Mouse (Mus musculus) liver, embryonic 12.5 days (tissue): Measurements from ENCODE around the gene Elmo1. TPM values are rescaled to one million over a fixed set of nuclear protein-coding genes. Genes with fewer than 3 reads are reported as not detected.

Source experiments
- ATAC-seq: fragments of 200-750 bp; cut with Nextera tagmentation; 2 replicates; pipeline ENCODE4 v1.8.0; 2017; ENCODE audit warnings: moderate number of reproducible peaks, mild to moderate bottlenecking, moderate library complexity
- H3K27ac ChIP-seq: fragments of 300-500 bp; sonication (generic); 2 replicates; pipeline ENCODE4 v1.5.1; 2016; ENCODE audit warnings: mild to moderate bottlenecking
- H3K27me3 ChIP-seq: fragments of 300-500 bp; sonication (generic); replicated peaks from 2 replicates; pipeline ENCODE4 v1.6.1; 2016; ENCODE audit warnings: mild to moderate bottlenecking, moderate library complexity
- H3K36me3 ChIP-seq: fragments of 300-500 bp; sonication (generic); 2 replicates; pipeline ENCODE4 v1.6.1; 2016; ENCODE audit warnings: mild to moderate bottlenecking, moderate library complexity
- H3K4me1 ChIP-seq: fragments of 300-500 bp; sonication (generic); 2 replicates; pipeline ENCODE4 v1.6.1; 2016
- H3K4me2 ChIP-seq: fragments of 300-500 bp; sonication (generic); 2 replicates; pipeline ENCODE4 v1.6.1; 2016; ENCODE audit warnings: mild to moderate bottlenecking, moderate library complexity
- H3K4me3 ChIP-seq: fragments of 300-500 bp; sonication (generic); 2 replicates; pipeline ENCODE4 v1.5.1; 2016; ENCODE audit warnings: mild to moderate bottlenecking, moderate library complexity
- H3K9ac ChIP-seq: fragments of 300-500 bp; sonication (generic); 2 replicates; pipeline ENCODE4 v1.6.1; 2016; ENCODE audit warnings: mild to moderate bottlenecking, moderate library complexity
- H3K9me3 ChIP-seq: fragments of 300-500 bp; sonication (generic); replicated peaks from 2 replicates; pipeline ENCODE4 v1.6.1; 2016; ENCODE audit warnings: mild to moderate bottlenecking, moderate library complexity
- WGBS: fragments of 180-500 bp; shearing (Covaris S2); methylation state at CpG from one replicate; pipeline ENCODE4 v1.1.7; 2016; ENCODE audit not compliant: insufficient replicate concordance; 5-methylcytosine and 5-hydroxymethylcytosine counted together
- polyA plus RNA-seq: library from polyadenylated mRNA; unstranded; fragments of >200 nt; fragmentation: Nextera tagmentation; extraction: Ambion mirVana; gene quantifications from 2 replicates; pipeline ENCODE4 v1.2.1, GENCODE M21; 2016

Gene Elmo1
- polyA plus RNA-seq, 1 experiment from 2014 or later = 6.2 TPM

GRCm38 (mm10) chr13:20270148-20270547 is 179.8 kb downstream of the Elmo1 start:
- H3K4me1 ChIP-seq = no peaks in the 10 kb centered on the region
- no peak overlapping the region for H3K4me3 ChIP-seq
- no peaks in the 10 kb centered on the region for H3K9me3 ChIP-seq
- H3K4me2 ChIP-seq = no peak overlapping the region
- no peaks in the 10 kb centered on the region for H3K36me3 ChIP-seq
- no peak overlapping the region for H3K27ac ChIP-seq
- WGBS = 64% methylated on average over 6 of the region's 6 CpGs
- ATAC-seq = no peak
- no peak overlapping the region for H3K9ac ChIP-seq
- H3K27me3 ChIP-seq = no peaks in the 10 kb centered on the region

DNA sequence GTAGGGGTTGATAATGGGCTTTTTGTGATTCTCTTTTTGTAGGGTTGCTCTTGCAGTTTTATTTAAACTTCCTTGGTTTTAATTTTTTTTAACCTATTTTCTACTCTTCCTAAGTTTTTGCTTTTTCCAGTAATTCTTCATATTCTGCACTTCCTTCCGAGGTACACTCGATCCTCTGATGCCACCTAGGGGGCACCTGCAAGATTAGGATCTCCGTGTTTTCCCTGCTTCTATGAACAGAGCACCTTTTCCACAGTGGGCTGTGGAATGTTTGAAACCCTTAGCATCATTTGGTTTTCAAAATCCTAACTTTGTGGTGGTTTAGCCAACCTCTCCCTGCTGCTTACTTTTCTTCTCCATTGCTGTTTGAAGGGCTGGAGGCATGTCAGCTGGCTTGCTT is 181.4 kb downstream of the Elmo1 start:
- no peaks in the 10 kb centered on the region for H3K9me3 ChIP-seq
- H3K4me1 ChIP-seq = no peaks in the 10 kb centered on the region
- no peak overlapping the region for H3K9ac ChIP-seq
- no peak for ATAC-seq
- H3K4me2 ChIP-seq = no peak overlapping the region
- no peak overlapping the region for H3K4me3 ChIP-seq
- H3K27ac ChIP-seq = no peak overlapping the region
- no peaks in the 10 kb centered on the region for H3K36me3 ChIP-seq
- H3K27me3 ChIP-seq = no peaks in the 10 kb centered on the region
- 65% methylated on average over 3 of the region's 3 CpGs for WGBS

GRCm38 (mm10) chr13:20272562-20272961 is 182.2 kb downstream of the Elmo1 start:
- no peak overlapping the region for H3K9ac ChIP-seq
- no peaks in the 10 kb centered on the region for H3K27me3 ChIP-seq
- no peak overlapping the region for H3K4me3 ChIP-seq
- no peak for ATAC-seq
- H3K9me3 ChIP-seq = no peaks in the 10 kb centered on the region
- H3K4me2 ChIP-seq = no peak overlapping the region
- WGBS = 49% methylated on average over 6 of the region's 6 CpGs
- H3K4me1 ChIP-seq = no peaks in the 10 kb centered on the region
- no peaks in the 10 kb centered on the region for H3K36me3 ChIP-seq
- H3K27ac ChIP-seq = no peak overlapping the region

GRCm38 (mm10) chr13:20279889-20280288 is 189.5 kb downstream of the Elmo1 start:
- H3K9ac ChIP-seq = no peak overlapping the region
- no peaks in the 10 kb centered on the region for H3K36me3 ChIP-seq
- H3K27ac ChIP-seq = no peak overlapping the region
- H3K27me3 ChIP-seq = no peaks in the 10 kb centered on the region
- H3K4me3 ChIP-seq = no peak overlapping the region
- H3K4me2 ChIP-seq = no peak overlapping the region
- WGBS = 81% methylated on average over 2 of the region's 2 CpGs
- H3K9me3 ChIP-seq = no peaks in the 10 kb centered on the region
- ATAC-seq = no peak
- no peaks in the 10 kb centered on the region for H3K4me1 ChIP-seq

DNA sequence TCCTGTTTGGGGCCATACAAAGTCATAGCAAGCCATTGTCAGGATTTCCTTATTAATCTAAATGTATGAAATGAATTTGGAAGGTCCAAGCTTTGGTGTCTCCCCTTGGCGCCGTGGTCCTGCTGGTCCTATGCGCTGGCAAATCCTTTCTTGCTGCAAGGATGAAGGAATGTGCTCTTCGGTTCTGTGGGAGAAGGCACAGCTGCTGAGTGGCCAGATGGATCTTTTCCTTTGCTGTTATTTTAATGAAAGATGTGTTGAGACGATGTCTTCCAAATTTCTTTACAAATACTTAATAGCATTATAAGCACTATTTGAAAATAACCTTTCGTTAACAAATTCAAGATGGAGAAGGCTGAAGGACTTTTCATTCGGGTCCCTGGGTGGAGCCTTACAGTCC is 193.5 kb downstream of the Elmo1 start:
- no peak overlapping the region for H3K4me3 ChIP-seq
- no peak for ATAC-seq
- WGBS = 71% methylated on average over 7 of the region's 7 CpGs
- no peak overlapping the region for H3K9ac ChIP-seq
- no peak overlapping the region for H3K27ac ChIP-seq
- H3K4me1 ChIP-seq = no peaks in the 10 kb centered on the region
- no peaks in the 10 kb centered on the region for H3K9me3 ChIP-seq
- H3K36me3 ChIP-seq = no peaks in the 10 kb centered on the region
- H3K27me3 ChIP-seq = no peaks in the 10 kb centered on the region
- no peak overlapping the region for H3K4me2 ChIP-seq

- H3K4me2 ChIP-seq = no peak overlapping the region
- H3K9ac ChIP-seq = no peak overlapping the region
- H3K9me3 ChIP-seq = no peaks in the 10 kb centered on the region
- H3K27ac ChIP-seq = no peak overlapping the region
- H3K4me3 ChIP-seq = no peak overlapping the region
- H3K4me1 ChIP-seq = no peaks in the 10 kb centered on the region
- 66% methylated on average over 6 of the region's 6 CpGs for WGBS
- H3K27me3 ChIP-seq = no peaks in the 10 kb centered on the region
- no peak for ATAC-seq
- no peaks in the 10 kb centered on the region for H3K36me3 ChIP-seq
These were observed 196.3 kb downstream of the Elmo1 start for GRCm38 (mm10) chr13:20286680-20287079.

DNA sequence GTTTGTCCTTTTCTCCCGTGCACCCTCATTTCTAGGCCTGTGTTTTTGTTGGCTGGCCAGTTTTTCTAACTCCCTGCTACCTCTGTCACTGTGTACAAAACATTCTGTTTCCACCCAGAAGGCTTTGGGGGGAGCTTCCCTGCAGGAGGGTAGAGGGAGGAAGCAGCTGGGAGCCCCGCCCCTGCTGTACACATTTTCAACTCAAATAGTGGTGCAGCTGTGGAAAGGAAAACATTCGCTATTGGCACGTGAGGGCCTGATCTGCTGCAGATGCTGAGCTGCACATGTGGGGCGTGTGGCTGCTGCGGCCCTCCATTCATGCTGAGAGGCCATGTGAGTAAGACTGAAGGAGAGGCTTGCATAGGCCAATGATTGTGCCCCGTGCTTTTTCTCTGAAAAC is 198.0 kb downstream of the Elmo1 start:
- Histone ChIP-seq H3K4me1 (no peaks in the 10 kb centered on the region), H3K9ac (no peak overlapping the region), H3K36me3 (no peaks in the 10 kb centered on the region), H3K27me3 (no peaks in the 10 kb centered on the region), H3K9me3 (no peaks in the 10 kb centered on the region), H3K4me3 (no peak overlapping the region), H3K4me2 (no peak overlapping the region), H3K27ac (no peak overlapping the region)
- ATAC-seq = no peak
- WGBS = 66% methylated on average over 7 of the region's 7 CpGs

DNA sequence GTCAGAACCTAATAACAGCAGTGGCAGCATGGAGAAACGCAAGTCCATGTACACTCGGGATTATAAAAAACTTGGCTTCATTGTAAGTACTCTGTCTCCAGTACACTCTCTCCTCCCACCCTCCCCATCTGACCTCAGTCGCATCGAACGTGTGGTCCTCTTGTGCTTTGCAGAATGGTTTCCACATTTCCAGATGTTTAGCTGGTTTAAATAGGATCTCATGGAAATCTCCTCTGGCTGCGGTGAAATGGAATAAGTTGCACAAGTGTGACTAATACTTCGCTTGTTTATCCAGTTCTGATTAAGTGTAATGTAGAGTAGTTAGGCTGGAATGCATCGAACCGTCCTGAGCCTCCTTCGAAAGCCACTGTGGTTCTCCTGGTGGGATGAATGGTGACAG is 200.0 kb downstream of the Elmo1 start:
- H3K9ac ChIP-seq = no peak overlapping the region
- H3K36me3 ChIP-seq = no peaks in the 10 kb centered on the region
- WGBS = 80% methylated on average over 10 of the region's 10 CpGs
- no peaks in the 10 kb centered on the region for H3K4me1 ChIP-seq
- no peak overlapping the region for H3K27ac ChIP-seq
- no peak for ATAC-seq
- H3K4me3 ChIP-seq = no peak overlapping the region
- no peaks in the 10 kb centered on the region for H3K9me3 ChIP-seq
- H3K27me3 ChIP-seq = no peaks in the 10 kb centered on the region
- no peak overlapping the region for H3K4me2 ChIP-seq

DNA sequence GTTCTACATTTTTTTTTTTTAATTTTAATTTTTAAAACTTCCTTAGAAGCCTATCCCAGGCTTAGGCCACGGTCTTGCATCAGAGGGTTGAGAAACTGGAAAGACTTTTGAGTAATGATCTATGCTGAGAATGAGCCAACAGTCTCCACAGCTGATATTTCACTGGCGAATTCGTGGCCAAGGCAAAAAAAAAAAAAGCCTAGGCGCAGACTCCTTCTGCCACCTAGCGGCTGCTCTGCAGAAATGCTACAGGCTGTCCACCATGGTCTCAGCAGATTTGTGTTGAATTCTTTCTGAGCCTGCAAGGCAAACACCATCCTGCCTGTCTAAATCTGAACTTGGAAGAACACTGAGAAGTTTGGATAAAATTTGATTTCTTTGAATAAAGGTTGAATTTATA is 202.0 kb downstream of the Elmo1 start:
- no peaks in the 10 kb centered on the region for H3K27me3 ChIP-seq
- H3K9ac ChIP-seq = no peak overlapping the region
- no peaks in the 10 kb centered on the region for H3K4me1 ChIP-seq
- H3K4me3 ChIP-seq = no peak overlapping the region
- no peak for ATAC-seq
- H3K36me3 ChIP-seq = no peaks in the 10 kb centered on the region
- no peak overlapping the region for H3K27ac ChIP-seq
- H3K9me3 ChIP-seq = no peaks in the 10 kb centered on the region
- H3K4me2 ChIP-seq = no peak overlapping the region
- 2% methylated on average over 5 of the region's 5 CpGs for WGBS

DNA sequence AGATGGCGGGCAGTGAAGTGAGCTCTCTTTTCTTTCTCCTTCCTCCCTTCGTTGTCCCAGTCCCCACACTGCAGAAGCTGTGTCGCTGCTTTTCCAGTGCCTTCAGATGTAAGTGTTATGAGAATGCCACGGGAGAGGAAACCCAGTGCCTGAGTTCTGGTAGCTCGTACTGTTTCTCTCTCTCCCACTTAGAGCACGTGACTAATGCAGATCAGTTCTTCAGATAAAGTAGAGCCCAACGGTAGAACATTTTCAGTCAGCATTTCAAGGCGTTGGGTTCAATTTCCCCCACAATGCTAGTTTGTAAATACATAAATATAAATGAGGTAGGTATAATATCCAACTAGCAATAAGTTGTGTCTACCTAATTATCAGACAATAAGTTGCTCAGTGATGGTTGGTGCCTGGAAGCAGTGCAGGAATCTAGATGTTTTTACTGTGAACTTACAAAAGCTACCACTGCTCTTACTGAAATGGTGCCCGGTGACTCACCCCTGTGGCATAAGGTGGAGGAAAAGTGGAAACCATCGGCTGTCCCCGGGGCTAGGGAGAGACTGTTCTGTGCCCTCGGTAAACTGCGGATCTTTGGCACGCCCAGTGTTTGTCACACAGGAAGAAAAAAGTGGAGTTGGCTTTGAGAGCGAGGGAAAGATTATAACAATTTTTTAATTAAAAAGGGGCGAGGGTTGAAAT is 205.0 kb downstream of the Elmo1 start:
- no peaks in the 10 kb centered on the region for H3K9me3 ChIP-seq
- H3K9ac ChIP-seq = no peak overlapping the region
- H3K4me3 ChIP-seq = no peak overlapping the region
- no peak overlapping the region for H3K4me2 ChIP-seq
- no peaks in the 10 kb centered on the region for H3K4me1 ChIP-seq
- no peaks in the 10 kb centered on the region for H3K27me3 ChIP-seq
- ATAC-seq = no peak
- WGBS = 64% methylated on average over 16 of the region's 16 CpGs
- H3K36me3 ChIP-seq = no peaks in the 10 kb centered on the region
- no peak overlapping the region for H3K27ac ChIP-seq

- H3K27me3 ChIP-seq = no peaks in the 10 kb centered on the region
- ATAC-seq = no peak
- 13% methylated on average over 3 of the region's 3 CpGs for WGBS
These were observed 207.4 kb downstream of the Elmo1 start for GRCm38 (mm10) chr13:20297841-20298240.

DNA sequence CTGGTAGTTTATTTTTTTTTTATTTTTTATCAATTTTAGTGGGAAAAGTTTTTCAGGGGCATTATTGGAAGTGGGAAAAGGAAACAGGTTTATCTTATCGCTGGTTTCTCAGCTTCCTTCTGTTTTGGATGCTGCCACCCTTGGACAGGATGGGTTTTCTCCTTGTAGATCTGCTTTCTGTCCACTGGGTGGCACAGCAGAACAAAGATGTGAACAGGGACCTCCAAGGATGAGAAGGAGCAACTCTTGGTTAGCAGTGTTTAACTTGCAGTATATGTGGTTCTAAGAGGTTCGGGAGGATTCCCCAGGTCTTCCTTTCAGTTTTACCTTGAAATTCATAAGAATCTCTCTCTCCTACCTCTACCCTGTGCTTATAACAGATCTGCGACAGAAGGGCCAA is 209.0 kb downstream of the Elmo1 start:
- Histone ChIP-seq H3K27me3 (no peaks in the 10 kb centered on the region), H3K36me3 (no peaks in the 10 kb centered on the region), H3K4me2 (no peak overlapping the region), H3K9ac (no peak overlapping the region), H3K9me3 (no peaks in the 10 kb centered on the region), H3K27ac (no peak overlapping the region), H3K4me3 (no peak overlapping the region), H3K4me1 (no peaks in the 10 kb centered on the region)
- no peak for ATAC-seq
- WGBS = 55% methylated on average over 3 of the region's 3 CpGs

More at GRCm38 (mm10) chr13:20297841-20298240, 207.4 kb downstream of the Elmo1 start:
- H3K9me3 ChIP-seq = no peaks in the 10 kb centered on the region
- H3K36me3 ChIP-seq = no peaks in the 10 kb centered on the region
- H3K27ac ChIP-seq = no peak overlapping the region
- H3K4me3 ChIP-seq = no peak overlapping the region
- H3K9ac ChIP-seq = no peak overlapping the region
- H3K4me1 ChIP-seq = no peaks in the 10 kb centered on the region
- no peak overlapping the region for H3K4me2 ChIP-seq

DNA sequence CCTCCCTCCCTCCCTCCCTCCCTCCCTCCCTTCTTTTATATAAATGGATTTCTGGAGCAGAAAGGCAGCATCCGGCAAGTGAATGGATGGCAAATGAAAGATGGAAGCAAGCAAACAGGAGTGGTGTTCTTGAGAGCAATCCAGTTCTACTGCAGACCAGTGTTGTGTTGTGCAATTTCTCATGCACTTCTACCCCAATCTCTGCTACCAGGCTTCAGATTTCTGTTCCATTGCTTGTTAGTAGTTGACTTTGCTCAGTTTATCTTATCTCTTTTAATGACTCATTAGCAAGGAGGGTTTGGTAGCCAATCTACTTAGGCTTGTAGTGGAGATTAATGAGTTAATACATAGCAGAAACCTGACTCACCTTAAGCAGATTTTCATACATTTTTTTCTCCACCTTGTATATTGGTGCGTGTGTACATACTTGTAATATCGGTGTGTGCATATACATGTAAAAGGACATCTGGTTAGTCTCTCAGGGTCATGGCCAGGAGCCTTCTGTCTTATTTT is 209.7 kb downstream of the Elmo1 start:
- no peak for ATAC-seq
- WGBS = 87% methylated on average over 2 of the region's 3 CpGs
- no peak overlapping the region for H3K4me3 ChIP-seq
- H3K4me2 ChIP-seq = no peak overlapping the region
- H3K36me3 ChIP-seq = no peaks in the 10 kb centered on the region
- no peaks in the 10 kb centered on the region for H3K4me1 ChIP-seq
- H3K9ac ChIP-seq = no peak overlapping the region
- H3K27me3 ChIP-seq = no peaks in the 10 kb centered on the region
- H3K9me3 ChIP-seq = no peaks in the 10 kb centered on the region
- H3K27ac ChIP-seq = no peak overlapping the region
